Mouse (Mus musculus) forebrain, embryonic 12.5 days (tissue): ENCODE data around the gene Atp6v0a2. TPM values are rescaled to one million over a fixed set of nuclear protein-coding genes. Genes with fewer than 3 reads are reported as not detected.
"Not testable (repeated sequence)": the region's sequence is repeated elsewhere in the genome, so short reads cannot be mapped to it uniquely, and the experiment has no call there.

Experiments used
- ATAC-seq: fragments of 200-750 bp; cut with Nextera tagmentation; 2 replicates; pipeline ENCODE4 v1.8.0; 2017; ENCODE audit warnings: moderate TSS enrichment; ENCODE audit not compliant: low FRiP score
- H3K27ac ChIP-seq: fragments of 300-500 bp; sonication (generic); 2 replicates; pipeline ENCODE4 v1.5.1; 2016; ENCODE audit warnings: mild to moderate bottlenecking
- H3K27me3 ChIP-seq: fragments of 300-500 bp; sonication (generic); 2 replicates; pipeline ENCODE4 v1.6.1; 2016; ENCODE audit warnings: mild to moderate bottlenecking
- H3K36me3 ChIP-seq: fragments of 300-500 bp; sonication (generic); replicated peaks from 2 replicates; pipeline ENCODE4 v1.6.1; 2016; ENCODE audit warnings: mild to moderate bottlenecking
- H3K4me1 ChIP-seq: fragments of 300-500 bp; sonication (generic); 2 replicates; pipeline ENCODE4 v1.6.1; 2016
- H3K4me2 ChIP-seq: fragments of 300-500 bp; sonication (generic); 2 replicates; pipeline ENCODE4 v1.6.1; 2016; ENCODE audit warnings: mild to moderate bottlenecking, moderate library complexity
- H3K4me3 ChIP-seq: fragments of 300-500 bp; sonication (generic); replicated peaks from 2 replicates; pipeline ENCODE4 v1.5.1; 2016; ENCODE audit warnings: mild to moderate bottlenecking
- H3K9ac ChIP-seq: fragments of 300-500 bp; sonication (generic); 2 replicates; pipeline ENCODE4 v1.6.1; 2016; ENCODE audit warnings: mild to moderate bottlenecking
- H3K9me3 ChIP-seq: fragments of 300-500 bp; sonication (generic); 2 replicates; pipeline ENCODE4 v1.6.1; 2016
- WGBS: fragments of 180-500 bp; shearing (Covaris S2); methylation state at CpG from one replicate; pipeline ENCODE4 v1.1.7; 2016; 5-methylcytosine and 5-hydroxymethylcytosine counted together
- polyA plus RNA-seq: library from polyadenylated mRNA; unstranded; fragments of >200 nt; fragmentation: Nextera tagmentation; extraction: Ambion mirVana; gene quantifications from 2 replicates; pipeline ENCODE4 v1.2.1, GENCODE M21; 2016

Gene Atp6v0a2
- 50.5 and 53.3 TPM in 2 replicates for polyA plus RNA-seq

DNA sequence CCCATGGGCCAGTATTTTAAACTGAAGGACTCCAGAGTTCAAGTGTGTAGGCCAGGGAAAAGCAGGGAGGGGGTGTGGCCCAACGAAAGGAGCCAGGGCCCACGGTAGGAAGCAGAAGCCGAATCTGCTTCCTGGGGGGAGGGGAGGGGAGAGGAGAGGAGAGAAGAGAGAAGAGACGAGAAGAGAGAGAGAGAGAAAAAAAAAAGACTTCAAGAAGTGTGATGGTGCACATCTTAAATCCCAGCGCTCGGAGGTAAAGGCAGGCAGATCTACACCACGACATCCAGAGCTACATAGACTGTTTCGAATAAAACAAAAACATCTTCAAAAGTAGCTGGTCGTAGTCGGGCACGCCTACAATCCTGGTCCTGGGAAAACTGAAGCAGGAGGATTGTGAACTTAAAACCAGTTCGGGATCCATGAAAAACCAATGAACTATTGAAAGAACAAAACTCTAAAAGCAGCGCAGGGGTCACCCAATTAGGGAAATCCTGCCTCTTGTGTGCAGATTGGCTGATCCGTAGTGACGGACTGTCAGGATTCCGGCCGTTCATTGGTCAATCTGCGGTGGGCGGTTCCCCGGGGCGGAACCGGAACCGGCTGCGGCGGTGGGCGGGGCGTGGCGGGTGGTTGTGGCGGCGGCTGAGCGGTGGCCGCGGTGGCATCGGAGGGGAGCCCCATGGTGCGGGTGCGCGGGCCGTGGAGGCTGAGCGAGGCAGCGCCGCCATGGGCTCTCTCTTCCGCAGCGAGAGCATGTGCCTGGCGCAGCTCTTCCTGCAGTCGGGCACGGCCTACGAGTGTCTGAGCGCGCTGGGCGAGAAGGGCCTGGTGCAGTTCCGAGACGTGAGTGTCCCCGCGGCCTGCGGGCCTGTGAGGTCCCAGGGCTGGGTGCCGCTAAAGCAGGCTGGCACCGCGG is at the start of gene Atp6v0a2:
TSS of gene Atp6v0a2 (plus strand) at position 129 of the 916 bp plus-strand sequence.
- ATAC-seq, result peak; percentile 98
- WGBS, result under 1% methylated on average over 56 of the region's 58 CpGs
- H3K4me1 ChIP-seq, result peaks cover 17% of the 10 kb centered on the region

DNA sequence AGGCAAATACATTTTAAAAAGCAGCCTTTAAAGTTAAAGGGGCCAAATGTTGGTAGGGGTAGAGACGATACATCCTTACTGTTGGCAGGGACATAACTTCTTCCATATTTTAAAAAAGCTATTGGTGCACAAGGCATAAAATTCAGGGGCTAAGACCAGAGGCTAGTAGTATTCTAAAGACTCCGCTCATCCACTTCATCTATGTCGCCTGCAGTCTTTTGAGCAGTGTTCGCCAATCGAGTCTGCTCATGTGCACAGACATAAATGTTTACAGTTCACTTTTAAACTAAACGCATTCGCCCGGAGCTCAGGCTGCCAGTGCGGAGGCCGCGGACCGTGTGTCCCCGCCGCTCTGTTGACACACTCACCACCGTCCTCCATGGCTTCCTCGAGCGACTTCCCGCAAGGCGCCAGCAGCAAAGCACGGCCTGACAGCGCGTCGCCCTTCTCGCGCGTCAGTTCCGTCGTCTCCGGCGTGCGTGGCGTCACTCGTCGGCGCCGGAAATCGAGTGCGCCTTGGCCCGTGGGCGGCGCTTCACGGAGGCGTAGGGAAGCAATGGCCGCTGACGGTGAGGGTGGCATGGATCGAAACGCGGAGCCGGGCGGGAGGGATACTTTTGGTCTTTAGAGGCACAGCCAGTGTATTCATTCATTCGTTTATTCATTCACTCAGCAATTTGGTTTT is 49.6 kb upstream of the Atp6v0a2 start, which contains the start of the genes Eif2b1 and Gtf2h3:
TSS of gene Eif2b1 (minus strand) at position 499 of the 685 bp plus-strand sequence.
TSS of gene Gtf2h3 (plus strand) at position 508 of the 685 bp plus-strand sequence.
- Histone ChIP-seq H3K27ac (0 out of 2 replicates have a peak within 1 kb of the TSS, but pooled peaks have one; percentile 31), H3K4me1 (peaks cover 25% of the 10 kb centered on the region), H3K4me2 (peak within 1 kb of the TSS; percentile 91), H3K9me3 (no peaks in the 10 kb centered on the region), H3K9ac (peak within 1 kb of the TSS; percentile 78), H3K27me3 (no peaks in the 10 kb centered on the region), H3K4me3 (peak within 1 kb of the TSS; percentile 76), H3K36me3 (peaks cover 41% of the 10 kb centered on the region)
- ATAC-seq, result peak; percentile 94
- WGBS, result 1% methylated on average over 51 of the region's 51 CpGs

More for the DNA sequence above, at the start of gene Atp6v0a2:
- peak within 1 kb of the TSS; percentile 93 for H3K4me3 ChIP-seq
- peaks cover 8% of the 10 kb centered on the region for H3K36me3 ChIP-seq
- peak within 1 kb of the TSS; percentile 59 for H3K27ac ChIP-seq
- no peaks in the 10 kb centered on the region for H3K27me3 ChIP-seq
- H3K9me3 ChIP-seq, result no peaks in the 10 kb centered on the region
- peak within 1 kb of the TSS; percentile 95 for H3K4me2 ChIP-seq
- peak within 1 kb of the TSS; percentile 91 for H3K9ac ChIP-seq

DNA sequence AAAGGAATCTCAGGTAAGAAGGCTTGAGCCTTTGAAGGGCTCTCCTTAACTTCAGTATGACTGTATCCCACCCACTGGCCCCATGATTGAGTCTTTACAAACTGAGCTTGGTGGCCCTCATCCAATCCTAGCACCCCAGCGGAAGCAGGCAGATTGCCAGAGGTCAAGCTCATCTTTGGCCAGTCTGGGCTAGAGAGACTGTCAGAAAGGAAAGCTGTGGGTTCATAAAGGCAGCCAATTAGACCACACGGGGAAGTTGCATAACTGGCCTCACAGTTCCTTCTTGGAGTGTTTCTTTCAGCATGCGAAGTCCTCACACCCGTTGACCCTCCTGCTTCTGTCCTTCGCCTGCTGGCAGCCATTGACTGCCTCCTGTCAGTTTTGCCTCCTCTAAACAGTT is 45.9 kb upstream of the Atp6v0a2 start:
- Histone ChIP-seq H3K27ac (no peak overlapping the region), H3K36me3 (peaks cover 44% of the 10 kb centered on the region), H3K4me2 (no peak overlapping the region), H3K9me3 (no peaks in the 10 kb centered on the region), H3K4me3 (no peak overlapping the region), H3K27me3 (no peaks in the 10 kb centered on the region), H3K4me1 (peaks cover 22% of the 10 kb centered on the region), H3K9ac (no peak overlapping the region)
- WGBS, result 96% methylated on average over 5 of the region's 5 CpGs
- ATAC-seq, result no peak

DNA sequence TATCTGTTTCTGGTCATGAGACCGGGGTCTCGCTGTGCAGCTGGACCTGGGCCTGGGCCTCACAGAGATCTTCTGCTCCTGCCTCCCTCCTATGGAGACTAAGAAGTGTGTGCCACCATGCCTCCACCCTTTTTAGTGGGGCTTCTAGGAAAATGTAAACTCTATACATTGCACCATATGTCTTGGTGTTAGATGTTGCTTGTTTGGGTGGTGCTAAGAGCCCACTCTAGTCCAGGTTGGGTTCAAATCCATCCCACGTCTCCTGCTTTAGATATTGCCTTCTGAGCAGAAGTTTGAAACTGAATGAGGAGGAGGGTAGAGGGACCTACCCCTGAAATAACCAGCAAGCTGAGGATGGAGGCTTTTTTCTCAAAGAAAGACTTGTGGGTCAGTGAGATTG is 35.6 kb upstream of the Atp6v0a2 start:
- no peak overlapping the region for H3K4me3 ChIP-seq
- H3K4me2 ChIP-seq, result no peak overlapping the region
- ATAC-seq, result no peak
- H3K27ac ChIP-seq, result no peak overlapping the region
- no peak overlapping the region for H3K9ac ChIP-seq
- 94% methylated on average over 3 of the region's 3 CpGs for WGBS
- H3K27me3 ChIP-seq, result no peaks in the 10 kb centered on the region
- no peaks in the 10 kb centered on the region for H3K9me3 ChIP-seq
- peaks cover 75% of the 10 kb centered on the region for H3K36me3 ChIP-seq
- H3K4me1 ChIP-seq, result no peaks in the 10 kb centered on the region

DNA sequence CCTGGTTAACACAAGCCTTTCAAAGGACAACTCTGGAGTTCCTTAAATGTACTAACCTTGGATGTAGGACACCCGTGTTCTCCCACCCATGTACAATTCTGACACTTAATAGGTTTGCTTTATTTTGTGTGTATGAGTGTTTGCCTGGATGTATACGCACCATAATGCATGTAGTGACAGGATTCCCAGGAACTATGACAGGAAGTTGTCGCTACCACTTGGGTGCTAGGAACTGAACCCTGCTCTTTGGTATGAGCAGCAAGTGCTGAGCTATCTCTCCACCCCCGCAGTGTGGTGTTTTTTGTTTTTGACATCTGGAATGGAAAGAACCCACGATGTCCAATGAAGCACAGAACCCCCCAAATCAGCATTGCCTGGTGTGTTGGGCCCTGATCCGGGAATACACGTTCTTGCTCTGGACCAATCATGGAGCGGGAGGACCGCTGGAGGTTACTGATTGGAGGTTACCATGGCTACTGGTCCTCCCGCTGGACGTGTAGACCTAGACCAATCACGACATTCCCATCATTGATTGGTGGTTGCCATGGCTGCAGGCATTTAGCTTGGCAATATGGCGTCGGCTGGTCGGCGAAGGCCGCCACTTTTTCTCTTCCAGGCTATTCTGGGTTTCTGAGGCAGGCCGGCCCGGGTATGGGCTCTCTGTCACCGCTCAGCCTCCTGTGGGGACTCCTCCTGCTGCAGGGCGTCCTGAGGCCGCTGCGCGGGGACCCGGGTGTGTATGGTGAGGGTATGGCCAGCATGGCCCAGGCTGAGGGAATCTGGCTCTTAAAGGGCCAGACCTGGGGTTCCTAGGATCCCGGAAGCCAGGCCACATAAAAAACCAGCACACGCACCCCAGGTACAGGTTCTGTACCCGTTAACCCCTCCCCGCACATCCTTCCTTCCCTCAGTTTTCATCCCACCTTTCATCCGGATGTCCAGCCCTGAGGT is 29.9 kb upstream of the Atp6v0a2 start:
- Histone ChIP-seq H3K4me1 (peaks cover 17% of the 10 kb centered on the region), H3K4me2 (peak overlapping the region; percentile 95), H3K4me3 (peak overlapping the region; percentile 70), H3K27me3 (no peaks in the 10 kb centered on the region), H3K9ac (peak overlapping the region; percentile 68), H3K9me3 (no peaks in the 10 kb centered on the region), H3K27ac (0 out of 2 replicates have a peak overlapping the region, but pooled peaks have one; percentile 27), H3K36me3 (peaks cover 43% of the 10 kb centered on the region)
- peak; percentile 100 for ATAC-seq
- WGBS, result 5% methylated on average over 30 of the region's 30 CpGs

DNA sequence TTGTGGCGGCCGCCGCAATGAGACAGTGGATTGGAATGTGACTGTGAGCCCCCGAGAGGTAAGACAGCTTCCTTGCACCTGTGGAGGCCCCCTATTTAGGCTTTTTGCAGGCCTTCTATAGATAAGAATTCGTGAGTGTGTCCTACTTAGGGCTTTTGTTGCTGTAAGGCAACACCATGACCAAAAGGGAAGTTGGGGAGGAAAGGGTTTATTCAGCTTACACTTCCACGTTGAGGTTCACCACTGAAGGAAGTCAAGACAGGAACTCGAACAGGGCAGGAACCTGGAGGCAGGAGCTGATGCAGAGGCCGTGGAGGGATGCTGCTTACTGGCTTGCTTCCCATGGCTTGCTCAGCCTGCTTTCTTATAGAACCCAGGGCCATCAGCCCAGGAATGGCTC is 28.6 kb upstream of the Atp6v0a2 start:
- peaks cover 31% of the 10 kb centered on the region for H3K36me3 ChIP-seq
- ATAC-seq, H3K9ac ChIP-seq, H3K9me3 ChIP-seq, H3K4me2 ChIP-seq, H3K27ac ChIP-seq, H3K27me3 ChIP-seq: not testable (repeated sequence)
- H3K4me3 ChIP-seq, result peak overlapping the region; percentile 70; the same call in 1 of the 2 replicates
- peaks cover 17% of the 10 kb centered on the region for H3K4me1 ChIP-seq
- WGBS, result 68% methylated on average over 8 of the region's 8 CpGs

DNA sequence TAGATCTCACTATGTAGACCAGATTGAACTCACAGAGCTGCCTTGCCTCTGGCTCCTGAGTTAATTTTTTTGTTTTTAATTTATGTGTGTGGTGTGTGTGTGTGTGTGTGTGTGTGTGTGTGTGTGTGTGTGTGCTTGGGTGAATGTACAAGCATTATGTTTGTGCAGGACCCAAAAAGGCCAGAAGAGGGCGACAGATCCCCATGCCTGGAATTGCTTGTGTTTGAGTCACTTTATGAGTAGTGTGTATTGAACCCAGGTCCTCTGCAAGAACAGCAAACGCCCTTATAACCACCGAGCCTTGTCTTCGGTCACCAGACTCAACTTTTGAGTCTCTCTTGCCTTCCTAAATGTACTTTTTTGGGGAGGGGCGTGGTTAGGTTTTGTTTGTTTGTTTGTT is 26.0 kb upstream of the Atp6v0a2 start:
- WGBS, result 75% methylated on average over 5 of the region's 5 CpGs
- Histone ChIP-seq H3K4me2 (no peak overlapping the region), H3K27ac (no peak overlapping the region), H3K27me3 (no peaks in the 10 kb centered on the region), H3K9ac (no peak overlapping the region), H3K4me1 (peaks cover 17% of the 10 kb centered on the region), H3K36me3 (peaks cover 21% of the 10 kb centered on the region), H3K4me3 (no peak overlapping the region), H3K9me3 (no peaks in the 10 kb centered on the region)
- no peak for ATAC-seq

DNA sequence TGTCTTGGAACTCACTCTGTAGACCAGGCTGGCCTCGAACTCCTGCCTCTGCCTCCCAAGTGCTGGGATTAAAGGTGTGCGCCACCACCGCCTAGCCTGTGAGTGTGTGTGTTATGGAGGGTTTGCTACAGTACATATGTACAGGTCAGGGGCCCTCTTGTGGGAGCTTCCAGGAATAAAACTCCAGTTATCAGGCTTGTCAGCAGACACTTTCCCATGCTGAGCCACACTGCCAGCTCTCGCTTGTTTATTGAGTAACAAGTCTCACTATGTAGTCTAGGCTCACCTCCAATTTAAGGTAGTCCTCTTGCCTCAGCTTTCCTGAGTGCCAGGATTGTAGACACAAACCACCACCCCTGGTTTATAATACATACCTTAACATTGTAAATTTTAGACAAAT is 24.1 kb upstream of the Atp6v0a2 start:
- Histone ChIP-seq H3K4me3 (no peak overlapping the region), H3K9me3 (no peaks in the 10 kb centered on the region), H3K4me1 (peaks cover 7% of the 10 kb centered on the region), H3K27ac (no peak overlapping the region), H3K4me2 (no peak overlapping the region), H3K9ac (no peak overlapping the region), H3K36me3 (peaks cover 36% of the 10 kb centered on the region), H3K27me3 (no peaks in the 10 kb centered on the region)
- ATAC-seq, result no peak
- WGBS, result 94% methylated on average over 4 of the region's 4 CpGs

DNA sequence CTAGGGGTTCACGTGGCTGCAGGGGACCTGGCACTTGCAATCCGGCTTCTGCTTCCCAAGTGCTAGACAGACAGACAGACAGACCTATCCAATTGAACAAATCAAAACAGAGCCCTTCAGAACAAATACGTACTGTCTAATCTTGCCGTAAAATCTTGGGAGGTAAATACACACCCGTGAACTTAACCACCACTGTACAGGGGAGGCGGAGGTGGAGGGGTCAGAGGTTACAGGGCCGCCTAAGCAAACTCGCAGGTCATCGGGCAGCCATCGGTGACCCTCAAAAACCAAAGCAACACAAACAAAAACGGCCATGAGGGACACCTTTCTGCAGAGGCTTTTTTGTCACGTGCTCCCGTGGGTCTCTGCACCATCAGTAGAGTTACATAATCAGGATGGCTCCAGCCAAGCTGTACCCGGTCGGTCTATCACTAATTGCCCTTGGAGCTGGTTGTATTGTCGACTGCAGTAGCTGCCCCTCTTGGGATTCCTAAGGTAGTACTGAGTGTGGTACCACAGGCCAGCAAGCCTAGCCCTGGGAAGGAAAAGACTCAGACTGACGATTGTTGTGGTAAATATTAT is 23.2 kb upstream of the Atp6v0a2 start:
- peaks cover 36% of the 10 kb centered on the region for H3K36me3 ChIP-seq

DNA sequence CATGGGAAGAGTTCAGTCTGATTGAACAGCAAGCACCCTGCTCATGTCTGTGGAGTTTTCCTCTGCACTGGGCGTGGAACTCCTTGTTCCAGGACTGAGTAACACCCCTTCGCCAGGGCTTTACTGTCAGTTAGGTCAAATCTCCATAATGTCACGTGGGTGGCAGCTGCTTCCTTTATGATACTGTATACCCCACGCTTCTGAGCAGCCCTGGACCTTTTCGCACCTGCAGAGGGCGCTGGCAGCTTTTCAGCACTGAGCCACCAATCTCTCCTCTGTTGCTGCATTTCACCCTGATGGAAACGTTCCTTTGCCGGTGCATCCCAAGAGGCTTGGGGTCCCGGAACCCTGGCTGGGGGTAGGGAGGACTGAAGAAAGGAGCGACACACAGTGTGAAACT is 17.4 kb upstream of the Atp6v0a2 start:
- ATAC-seq, result no peak
- H3K36me3 ChIP-seq, result peaks cover 45% of the 10 kb centered on the region
- WGBS, result 70% methylated on average over 10 of the region's 10 CpGs

More for the DNA sequence above, 23.2 kb upstream of the Atp6v0a2 start:
- Histone ChIP-seq H3K27ac (no peak overlapping the region), H3K9ac (no peak overlapping the region), H3K9me3 (no peaks in the 10 kb centered on the region), H3K27me3 (no peaks in the 10 kb centered on the region), H3K4me3 (no peak overlapping the region), H3K4me2 (no peak overlapping the region), H3K4me1 (no peaks in the 10 kb centered on the region; the same call in 1 of the 2 replicates)
- ATAC-seq, result no peak
- 86% methylated on average over 17 of the region's 17 CpGs for WGBS

DNA sequence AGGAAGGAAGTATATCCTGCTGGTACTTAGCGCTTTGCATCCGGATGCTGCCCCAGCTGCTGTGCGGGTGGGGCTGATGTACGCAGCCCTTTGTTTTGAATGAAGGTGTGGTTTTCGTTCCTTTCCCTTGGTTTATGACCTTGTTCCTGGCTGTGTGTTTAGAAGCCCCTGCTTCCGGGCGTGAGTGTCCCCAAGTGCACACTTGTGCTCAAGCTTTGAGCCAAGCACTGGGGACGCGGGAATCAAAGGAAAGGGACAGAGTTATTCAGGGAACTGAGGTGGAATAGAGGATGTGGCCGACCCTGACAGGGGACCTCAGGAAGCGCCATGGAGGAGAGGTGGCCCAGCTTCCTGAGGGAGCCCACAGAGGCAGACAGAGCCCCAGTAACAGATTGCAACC is 13.7 kb upstream of the Atp6v0a2 start:
- Histone ChIP-seq H3K4me2 (no peak overlapping the region), H3K9me3 (no peaks in the 10 kb centered on the region), H3K9ac (no peak overlapping the region), H3K4me1 (no peaks in the 10 kb centered on the region), H3K27ac (no peak overlapping the region), H3K36me3 (peaks cover 27% of the 10 kb centered on the region), H3K27me3 (no peaks in the 10 kb centered on the region), H3K4me3 (no peak overlapping the region)
- 92% methylated on average over 11 of the region's 11 CpGs for WGBS
- ATAC-seq, result no peak

More for the DNA sequence above, 17.4 kb upstream of the Atp6v0a2 start:
- no peak overlapping the region for H3K27ac ChIP-seq
- H3K4me1 ChIP-seq, result no peaks in the 10 kb centered on the region
- H3K4me3 ChIP-seq, result no peak overlapping the region
- no peak overlapping the region for H3K9ac ChIP-seq
- no peak overlapping the region for H3K4me2 ChIP-seq
- H3K27me3 ChIP-seq, result no peaks in the 10 kb centered on the region
- H3K9me3 ChIP-seq, result no peaks in the 10 kb centered on the region
